Mouse (Mus musculus): Measurements from ENCODE around the gene Irf2bp2. TPM values are rescaled to one million over a fixed set of nuclear protein-coding genes. Genes with fewer than 3 reads are reported as not detected.

Irf2bp2 gene
- total RNA-seq, 2 experiments from 2014 or later: 33.8 to 49.6 TPM

DNA sequence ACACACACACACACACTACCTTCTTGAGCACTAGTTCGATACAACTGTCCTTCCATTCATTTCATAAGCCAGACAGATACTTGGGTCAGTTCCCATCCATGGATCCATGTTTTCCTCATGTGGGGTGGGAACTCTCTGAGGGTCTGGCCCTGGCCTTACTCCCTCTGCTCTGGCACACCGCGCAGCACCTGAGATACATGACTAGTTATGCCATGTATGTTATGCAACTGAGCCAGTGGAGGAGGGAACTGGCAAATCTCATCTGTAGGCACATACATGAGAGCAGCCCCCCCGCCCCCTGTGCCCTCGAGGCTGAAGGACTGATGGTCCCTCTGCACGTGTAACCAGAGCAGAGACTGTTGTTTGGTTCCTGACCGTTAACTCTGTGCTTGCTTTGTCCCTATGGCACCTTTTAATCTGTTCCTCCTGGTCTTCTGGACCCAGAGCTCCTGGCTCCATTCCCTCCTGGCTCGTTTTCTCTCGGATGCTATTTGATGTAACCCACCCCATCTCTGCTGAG is 23.2 kb downstream of the Irf2bp2 start:
- DNase-seq (ENCODE audit: low spot score): no peak

DNA sequence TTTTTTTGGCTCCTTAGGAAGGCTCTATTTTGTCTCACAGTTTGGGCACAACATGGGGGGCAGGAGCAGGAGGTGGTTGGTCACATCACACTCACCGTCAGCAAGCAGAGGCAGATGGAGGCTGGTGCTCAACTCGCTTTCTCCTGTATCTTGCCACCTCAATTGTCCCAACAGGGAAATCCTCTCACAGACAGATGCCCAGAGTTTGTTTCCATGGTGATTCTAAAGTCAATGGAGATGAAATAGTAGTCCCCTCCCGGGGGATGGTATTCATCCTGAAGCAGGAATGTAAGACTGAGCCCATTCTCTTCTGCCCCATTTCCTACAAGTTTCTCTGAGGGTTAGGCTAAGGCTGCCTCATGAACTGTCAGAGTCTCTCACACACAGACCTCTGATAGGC is 23.7 kb downstream of the Irf2bp2 start:
- DNase-seq (ENCODE audit: low spot score): no peak

DNA sequence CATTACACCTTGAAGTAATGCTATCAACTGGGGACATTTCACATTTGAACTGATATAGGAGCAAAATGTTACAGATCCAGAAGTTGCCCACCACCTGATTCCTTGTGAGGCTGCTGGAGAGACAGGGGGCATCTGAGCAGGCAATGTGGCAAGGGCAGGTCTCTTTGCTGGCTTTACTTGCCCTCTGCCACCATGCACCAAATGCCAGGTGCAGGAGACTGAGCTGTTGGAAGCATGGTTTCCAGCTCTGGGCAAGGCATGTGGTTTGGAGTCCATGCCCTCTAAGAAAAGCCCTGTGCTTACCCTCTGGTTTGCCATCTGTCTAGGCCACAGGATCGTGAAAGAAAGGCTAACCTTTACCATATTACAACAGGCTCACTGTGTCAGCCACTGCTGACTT is 24.1 kb downstream of the Irf2bp2 start:
- no peak for DNase-seq (ENCODE audit: low spot score)

DNA sequence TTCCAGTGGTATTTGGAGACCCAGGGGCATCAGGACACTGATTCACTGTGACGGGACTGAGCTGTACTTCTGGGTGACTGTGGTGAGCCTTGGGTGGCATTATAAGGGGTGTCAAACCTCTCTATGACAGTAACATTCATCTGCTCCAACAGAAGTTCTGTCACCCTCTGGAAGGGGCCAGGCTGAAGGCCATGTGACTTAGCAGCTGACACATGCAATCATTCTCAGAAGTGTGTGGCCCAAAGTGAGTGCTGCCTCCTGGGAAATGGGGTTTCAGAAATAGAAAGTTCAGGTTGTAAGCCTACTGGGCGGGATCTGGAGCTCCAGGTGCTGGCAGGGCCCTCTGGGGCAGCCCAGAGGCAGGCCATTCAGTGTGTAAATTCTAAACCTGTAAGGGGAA is 26.1 kb downstream of the Irf2bp2 start:
- peak; percentile 66 for DNase-seq (ENCODE audit: low spot score)

DNA sequence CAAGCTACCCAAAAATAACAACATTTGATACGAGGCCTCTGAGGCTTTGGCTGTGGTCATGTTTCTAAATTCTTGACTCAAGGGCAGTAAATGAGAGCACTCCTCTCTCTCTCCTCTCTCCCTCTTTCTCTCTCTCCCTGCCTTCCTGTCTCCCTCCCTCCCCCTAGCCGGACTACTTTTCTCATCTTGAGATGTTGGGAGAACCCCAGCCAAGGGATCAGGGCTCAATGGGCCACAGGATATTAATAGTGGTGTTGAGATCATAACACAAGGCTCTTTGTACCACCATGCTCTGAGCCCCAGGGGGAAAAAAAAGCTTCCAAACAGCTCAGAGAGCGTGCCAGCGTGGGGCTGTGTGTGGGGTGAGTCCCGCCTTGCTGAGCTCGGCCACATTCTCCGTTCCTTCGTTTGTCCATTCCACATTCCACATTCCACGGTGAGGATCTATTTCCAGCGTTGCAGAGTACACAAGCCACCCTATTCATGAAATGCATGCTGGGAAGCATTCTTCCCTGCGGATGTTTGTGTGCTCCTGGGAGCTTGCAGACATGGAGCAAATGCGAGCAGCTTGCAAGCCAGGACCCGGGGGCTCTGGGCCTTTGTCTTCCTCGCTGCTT is 27.2 kb downstream of the Irf2bp2 start:
- DNase-seq (ENCODE audit: low spot score): peak; percentile 82

DNA sequence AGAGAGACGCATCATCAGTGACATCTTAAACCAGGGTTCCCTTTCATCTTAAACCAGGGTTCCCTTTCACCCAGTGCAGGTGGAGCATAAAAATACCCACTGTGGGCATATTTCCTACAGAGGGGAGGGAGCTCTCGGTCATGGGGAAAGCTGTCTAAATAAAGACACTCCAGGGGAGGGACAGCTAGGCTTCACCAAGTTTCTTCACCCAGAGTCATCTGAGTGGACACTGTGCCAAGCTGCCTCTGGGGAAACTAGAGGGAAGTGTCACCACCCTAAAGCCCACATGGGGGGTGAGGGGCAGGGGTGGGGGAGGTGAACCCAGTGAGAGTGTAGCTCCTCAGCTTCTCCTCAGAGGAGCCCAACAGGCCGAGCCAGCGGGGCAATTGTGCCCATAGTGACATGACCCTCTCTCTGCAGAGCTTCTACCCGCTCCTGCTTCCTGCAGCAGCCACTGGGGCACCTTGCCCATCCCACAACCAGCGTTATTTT is 27.8 kb downstream of the Irf2bp2 start:
- peak; percentile 82 for DNase-seq (ENCODE audit: low spot score)

DNA sequence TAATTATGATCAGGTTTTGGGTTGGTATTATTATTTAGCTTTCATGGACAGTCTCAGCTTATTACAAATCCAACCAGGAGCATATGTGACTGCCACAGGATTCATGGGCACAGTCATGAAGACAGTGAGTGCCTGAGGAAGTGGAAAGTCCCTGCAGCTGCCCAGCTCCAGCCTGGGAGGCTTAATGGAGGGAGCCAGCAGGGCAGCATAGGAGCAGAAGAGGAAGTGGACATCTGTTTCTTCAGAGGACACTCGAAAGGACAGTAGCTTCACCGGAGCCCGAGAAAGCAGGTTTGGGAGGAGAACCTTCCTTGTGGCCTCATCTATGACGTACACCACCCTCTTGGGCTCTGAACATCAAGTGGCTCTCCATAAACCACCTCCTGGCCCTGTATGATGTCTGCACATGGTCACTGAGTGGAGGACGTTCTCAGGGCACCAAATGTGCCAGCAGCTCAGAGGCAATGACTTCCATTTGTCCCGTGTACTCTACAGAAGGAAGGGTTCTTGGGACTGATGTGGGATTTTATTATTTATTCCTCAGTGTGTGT is 28.5 kb downstream of the Irf2bp2 start:
- no peak for DNase-seq (ENCODE audit: low spot score)

DNA sequence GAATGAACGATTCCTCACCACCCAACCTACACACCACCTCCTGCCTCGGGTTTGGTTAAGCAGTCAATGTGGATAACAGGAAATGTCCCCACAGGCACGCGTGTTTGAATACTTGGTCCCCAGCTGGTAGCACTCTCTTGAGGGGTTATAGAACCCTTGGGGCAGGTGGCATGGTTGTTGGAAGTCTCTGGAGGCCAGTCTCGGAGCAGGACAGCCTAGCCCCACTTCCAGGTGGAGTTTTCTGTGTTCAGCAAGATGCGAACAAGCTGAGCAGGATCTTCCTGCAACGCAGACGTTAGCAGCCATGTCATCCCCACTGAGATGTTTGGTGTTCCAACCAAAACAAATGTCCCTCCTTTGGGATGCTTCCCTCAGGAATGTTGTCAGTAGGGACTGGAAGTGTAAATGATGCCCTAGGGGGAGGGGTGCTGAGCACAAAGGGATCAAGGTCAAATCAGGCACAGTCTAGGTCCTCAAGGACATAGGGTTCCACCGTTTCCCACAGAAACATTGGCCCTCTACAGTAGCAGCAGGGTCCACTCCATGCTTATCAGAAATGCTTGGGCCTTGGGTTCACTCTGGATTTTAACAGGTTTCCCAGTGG is 29.1 kb downstream of the Irf2bp2 start:
- no peak for DNase-seq (ENCODE audit: low spot score)

DNA sequence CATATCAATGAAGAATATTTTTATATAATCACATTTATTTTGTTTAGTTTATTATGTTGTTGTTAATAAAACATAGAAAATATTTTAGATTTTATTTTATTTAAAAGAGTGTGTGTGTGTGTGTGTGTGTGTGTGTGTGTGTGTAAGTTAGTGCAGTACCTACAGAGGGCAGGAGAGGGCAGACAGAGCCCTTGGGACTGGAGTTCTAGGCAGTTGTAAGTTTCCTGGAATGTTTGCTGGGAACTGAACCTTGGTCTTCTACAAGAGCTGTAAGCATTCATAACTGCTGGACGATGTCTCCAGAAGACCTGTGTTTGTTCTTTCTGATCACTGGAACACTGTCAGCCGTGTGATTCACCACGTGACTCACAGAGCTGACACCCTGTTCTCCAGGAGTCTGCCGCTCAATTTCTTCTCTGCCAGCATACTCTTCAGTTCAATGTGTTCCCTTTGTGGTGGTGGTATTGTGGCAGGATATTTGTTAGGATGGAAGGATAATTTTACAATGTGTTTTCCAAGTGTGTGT is 32.4 kb downstream of the Irf2bp2 start:
- no peak for DNase-seq (ENCODE audit: low spot score)

DNA sequence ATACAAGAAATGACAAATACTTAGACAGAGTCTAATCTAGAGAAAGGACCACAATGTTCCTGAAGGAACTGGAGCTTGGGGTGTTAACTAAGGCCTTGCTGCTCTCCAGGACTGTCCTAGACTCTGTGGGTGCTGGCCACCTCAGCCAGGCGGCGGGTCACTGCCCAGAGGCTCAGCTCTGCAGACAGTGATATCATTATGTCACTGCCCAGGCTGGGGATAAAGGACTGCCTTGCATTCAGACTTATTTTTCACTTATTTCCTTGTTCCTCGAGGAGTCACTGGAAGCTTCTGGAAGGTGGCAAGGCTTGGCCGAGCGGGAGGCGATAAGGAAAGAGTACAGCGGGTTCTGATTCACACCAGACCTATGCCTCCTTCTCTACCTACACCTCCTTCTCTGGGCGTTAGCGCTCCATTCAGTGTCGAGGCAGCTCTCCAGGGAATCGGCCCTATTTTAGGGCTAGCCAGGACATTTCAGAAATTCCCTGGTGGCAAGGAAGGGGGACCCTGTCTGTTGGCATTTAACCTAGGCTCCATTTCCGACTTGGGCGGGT is 35.3 kb downstream of the Irf2bp2 start:
- DNase-seq (ENCODE audit: low spot score): no peak

DNA sequence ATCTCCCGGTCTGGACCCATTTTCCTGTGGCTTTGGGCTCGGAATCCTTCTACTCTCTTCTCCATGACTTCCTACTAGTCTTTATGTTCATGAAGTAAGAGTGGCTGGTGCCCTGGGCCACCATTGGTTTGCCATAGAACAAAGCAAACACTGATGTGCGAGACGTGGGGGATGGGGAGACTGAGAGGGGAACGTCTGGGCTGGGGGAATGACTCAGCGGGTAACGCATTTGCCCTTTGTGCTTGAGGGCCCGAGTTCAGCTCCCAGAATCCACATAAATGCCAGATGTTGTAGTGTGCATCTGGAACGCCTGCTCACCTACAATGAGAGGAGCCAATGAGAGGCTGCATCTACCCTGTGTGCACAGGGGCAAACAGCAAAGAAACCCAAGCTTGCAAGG is 36.4 kb downstream of the Irf2bp2 start:
- no peak for DNase-seq (ENCODE audit: low spot score)

DNA sequence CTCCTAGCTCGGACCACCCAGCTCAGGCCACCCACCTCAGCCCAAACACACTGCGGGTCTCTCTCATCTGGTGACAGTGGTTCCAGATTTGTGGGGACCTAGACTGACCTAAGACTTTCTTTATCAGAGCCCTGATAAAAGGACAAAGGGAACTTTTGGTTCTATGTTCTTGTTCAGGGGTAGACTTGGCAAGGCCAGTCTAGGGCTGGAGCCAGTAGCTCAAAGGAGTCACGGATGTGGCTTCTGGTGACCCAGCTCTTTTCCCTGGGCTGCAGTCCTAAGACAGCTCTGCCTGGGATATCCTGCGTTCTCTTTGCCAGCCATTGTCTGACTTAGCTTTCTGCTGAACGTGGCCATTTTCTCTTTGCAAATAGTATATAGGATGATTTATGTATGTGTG is 37.1 kb downstream of the Irf2bp2 start:
- no peak for DNase-seq (ENCODE audit: low spot score)

DNA sequence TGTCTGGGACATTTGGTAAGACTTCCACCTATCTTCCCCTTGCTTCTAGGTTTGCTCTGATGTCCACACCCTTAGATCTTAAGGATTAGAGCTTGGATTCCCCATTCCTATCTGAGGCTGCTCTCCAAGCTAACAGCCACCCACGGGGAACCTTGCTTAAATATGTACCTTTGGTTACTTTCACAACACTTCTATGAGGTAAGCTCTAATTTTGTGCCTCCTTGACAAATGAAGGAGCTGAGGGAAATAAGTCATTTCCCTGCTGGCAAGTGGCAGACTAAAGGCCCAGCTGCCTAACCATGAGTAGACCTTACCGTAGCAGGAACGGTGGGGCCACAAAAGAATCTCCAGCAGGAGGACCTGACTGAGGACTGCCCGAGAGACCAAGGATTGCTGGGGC is 39.0 kb downstream of the Irf2bp2 start:
- no peak for DNase-seq (ENCODE audit: low spot score)

DNA sequence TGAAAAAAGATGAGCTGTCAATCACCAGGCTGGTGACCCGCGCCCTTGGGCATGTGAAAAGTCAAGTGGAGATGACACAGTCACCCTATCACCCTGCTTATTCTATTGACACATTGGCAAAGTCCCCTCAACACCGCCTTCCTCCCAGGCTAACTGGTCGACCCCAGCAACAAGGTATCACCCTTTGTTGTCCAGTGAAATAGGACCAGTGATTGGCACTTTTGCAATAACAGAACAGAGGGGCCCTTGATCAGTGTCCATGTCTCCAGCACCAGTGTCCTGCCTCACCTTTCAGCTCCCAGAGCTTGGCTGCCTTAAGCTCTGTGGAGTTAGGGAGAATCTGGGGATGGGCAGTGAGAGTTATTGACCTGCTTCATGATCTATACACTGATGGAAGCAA is 41.9 kb downstream of the Irf2bp2 start:
- no peak for DNase-seq (ENCODE audit: low spot score)

DNA sequence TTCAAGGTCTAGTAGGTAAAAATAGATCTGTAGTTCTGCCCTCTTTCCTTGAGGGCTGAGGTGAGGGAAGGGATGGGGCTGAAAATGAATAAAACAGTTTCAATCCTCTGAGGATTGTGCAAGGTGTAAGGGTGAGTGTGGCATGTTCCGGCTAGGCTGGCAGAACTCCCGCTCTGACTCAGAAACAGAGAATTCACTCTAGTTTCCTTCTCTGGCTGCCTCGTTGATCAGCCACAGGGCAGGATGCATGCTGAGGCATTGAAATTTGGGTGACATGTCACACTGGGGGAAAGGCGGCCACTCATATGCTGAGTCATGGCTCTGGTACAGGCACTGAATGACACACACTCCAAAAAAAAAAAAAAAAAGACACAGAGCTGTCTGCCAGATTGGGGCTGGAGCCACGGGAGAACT is 42.8 kb downstream of the Irf2bp2 start:
- DNase-seq (ENCODE audit: low spot score): peak; percentile 67

DNA sequence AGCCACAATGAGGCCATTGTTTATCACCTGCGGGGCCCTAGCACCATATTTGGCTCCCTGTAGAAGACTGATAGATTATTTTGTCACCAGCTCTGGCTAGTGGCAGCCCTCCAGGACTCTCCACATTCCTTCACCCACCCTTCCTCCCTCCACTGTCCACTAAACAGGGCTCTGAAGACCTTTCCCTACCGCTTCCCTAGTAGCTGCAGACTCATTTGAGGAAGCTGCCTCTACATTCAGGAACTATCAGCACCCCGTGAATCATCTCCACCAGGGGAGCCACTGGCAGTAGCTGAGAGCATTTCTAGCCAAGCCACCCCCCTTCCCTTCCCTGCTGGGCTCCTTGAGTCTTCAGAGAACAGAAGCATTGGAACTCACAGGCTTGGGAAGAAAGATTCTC is 45.9 kb downstream of the Irf2bp2 start:
- DNase-seq (ENCODE audit: low spot score): peak; percentile 62

DNA sequence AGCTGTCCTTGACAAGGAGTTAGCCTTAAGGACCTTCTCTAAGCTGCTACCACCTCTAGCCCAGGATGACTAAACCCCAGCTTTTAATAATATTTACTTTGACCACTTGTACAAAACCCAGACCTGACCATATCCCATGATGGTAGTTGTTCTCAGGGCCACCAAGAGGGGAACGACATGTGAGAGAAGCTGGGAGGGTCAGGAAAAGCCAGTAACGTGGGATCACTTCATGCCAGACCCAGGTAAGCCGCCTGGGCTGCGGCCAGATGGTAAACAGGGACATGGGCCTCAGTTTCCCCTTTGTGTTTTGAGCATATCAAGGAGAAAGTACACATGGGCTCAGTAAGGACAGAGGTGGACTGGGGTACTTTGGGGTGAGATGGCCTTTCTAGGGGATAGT is 46.4 kb downstream of the Irf2bp2 start:
- DNase-seq (ENCODE audit: low spot score): no peak

DNA sequence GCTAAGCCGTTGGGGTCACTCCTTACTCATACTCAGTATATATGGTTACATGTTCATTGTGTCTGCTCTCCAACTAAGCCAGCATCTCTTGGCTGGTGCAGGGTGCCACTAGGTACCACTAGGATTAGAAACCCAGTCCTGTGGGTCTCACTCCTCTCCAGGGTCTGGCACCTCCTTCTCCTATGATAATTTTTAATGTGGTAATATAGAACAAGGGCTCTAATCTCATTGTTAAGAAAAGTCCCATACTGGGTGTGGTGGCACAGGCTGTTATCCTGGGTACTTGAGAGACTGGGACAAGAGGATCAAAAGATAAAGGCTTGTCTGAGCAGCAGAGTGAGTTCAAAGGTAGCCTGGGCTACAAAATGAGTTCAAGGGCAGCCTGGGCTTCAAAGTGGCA is 47.3 kb downstream of the Irf2bp2 start:
- DNase-seq (ENCODE audit: low spot score): no peak

DNA sequence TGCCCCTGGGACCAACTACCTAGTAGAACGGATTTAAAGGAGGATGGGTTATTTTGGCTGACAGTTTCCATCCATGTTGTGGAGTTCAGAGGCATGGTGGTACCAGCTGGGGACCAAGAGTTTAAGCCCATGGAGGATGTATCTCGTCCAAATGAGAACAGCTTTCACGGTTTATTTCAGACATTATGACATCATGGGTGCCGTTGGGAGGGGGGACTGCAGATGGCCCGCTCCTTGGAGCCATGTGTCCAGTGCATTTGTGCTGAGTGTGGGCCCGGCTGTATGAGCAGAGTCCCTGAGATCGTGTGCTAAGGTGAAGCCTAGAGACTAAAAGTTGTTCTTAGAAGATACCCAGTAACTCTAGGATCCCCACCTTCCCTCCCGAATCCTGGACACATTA is 50.4 kb downstream of the Irf2bp2 start:
- peak; percentile 51 for DNase-seq (ENCODE audit: low spot score)

DNA sequence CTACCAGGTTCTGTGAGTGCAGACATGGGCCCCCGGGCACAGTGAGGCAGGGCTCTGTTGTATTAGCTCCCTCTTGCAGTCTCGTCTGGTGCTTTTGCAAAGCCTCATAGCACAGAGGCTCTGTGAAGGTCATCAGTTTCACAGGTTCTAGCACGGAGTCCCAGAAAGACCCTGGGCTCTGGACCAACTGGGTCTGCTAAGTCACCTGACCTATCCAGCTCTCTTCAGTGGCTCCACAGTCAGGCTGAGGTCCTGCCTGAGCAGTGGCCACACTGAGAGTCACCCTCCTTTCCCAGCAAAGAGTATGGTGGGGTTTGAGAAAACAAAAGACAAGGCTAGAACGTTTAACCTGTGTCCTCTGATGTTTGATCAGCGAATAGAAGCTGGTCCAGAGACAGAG is 51.0 kb downstream of the Irf2bp2 start:
- no peak for DNase-seq (ENCODE audit: low spot score)

DNA sequence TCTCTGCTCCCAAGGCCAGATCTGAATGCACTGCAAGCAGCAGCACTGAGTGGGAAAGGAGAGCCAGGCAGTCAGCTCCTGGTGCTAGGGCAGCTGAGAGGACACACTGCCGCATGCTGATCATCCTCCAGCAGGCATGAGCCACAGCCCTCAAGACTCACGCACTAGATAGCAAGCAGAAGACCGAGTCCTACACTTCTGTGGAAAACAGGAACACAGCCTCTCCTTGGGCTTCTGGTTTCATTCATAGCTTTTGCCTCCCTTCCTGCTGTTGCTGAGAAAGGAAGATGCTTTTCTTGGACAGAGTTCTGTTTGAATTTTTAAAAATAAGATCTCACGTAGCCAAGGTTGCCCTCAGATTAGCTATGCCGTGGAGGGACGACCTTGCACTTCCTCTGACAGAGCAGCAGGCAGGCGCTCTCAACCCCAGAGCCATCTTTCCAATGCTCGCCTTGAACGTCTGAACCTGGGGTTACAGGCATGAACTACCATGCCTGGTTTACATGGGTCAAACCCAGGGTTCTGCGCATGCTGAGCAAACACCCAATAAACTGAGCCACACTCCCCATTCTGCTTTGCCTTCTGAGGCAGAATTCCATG is 51.6 kb downstream of the Irf2bp2 start:
- DNase-seq (ENCODE audit: low spot score): no peak

DNA sequence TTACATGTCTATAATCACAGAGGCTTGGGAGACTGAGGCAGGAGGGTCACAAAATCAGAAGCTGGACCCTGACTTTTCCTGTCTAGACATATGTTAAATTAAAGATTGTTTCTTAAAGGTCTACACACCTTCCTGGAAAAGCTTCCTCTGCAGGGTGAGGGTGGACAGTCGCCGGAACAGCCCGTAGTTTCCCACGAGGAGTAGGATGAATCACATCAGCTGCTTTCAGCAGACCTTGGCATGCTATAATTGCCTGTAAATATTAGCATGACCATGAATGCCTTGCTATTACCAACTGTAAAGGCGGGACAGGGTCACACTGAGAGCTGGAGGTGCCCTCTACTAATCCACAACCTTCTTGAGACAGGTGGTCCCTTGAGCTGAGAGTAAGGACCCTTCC is 53.5 kb downstream of the Irf2bp2 start:
- no peak for DNase-seq (ENCODE audit: low spot score)

Data from gastrocnemius, adult 18-20 months (tissue).